Mouse (Mus musculus) neural tube, embryonic 15.5 days (tissue): Measurements from ENCODE around the gene Rab22a. TPM values are rescaled to one million over a fixed set of nuclear protein-coding genes. Genes with fewer than 3 reads are reported as not detected.
"Not testable (repeated sequence)": the region's sequence is repeated elsewhere in the genome, so short reads cannot be mapped to it uniquely, and the experiment has no call there.

Source experiments
- ATAC-seq: fragments of 200-750 bp; cut with Nextera tagmentation; 2 replicates; pipeline ENCODE4 v1.8.0; 2017; ENCODE audit warnings: mild to moderate bottlenecking, moderate TSS enrichment, moderate library complexity; ENCODE audit not compliant: low FRiP score
- H3K27ac ChIP-seq: fragments of 300-500 bp; sonication (generic); replicated peaks from 2 replicates; pipeline ENCODE4 v1.5.1; 2015; ENCODE audit warnings: mild to moderate bottlenecking, inconsistent platforms
- H3K27me3 ChIP-seq: fragments of 300-500 bp; sonication (generic); replicated peaks from 2 replicates; pipeline ENCODE4 v1.6.1; 2015; ENCODE audit warnings: inconsistent platforms
- H3K36me3 ChIP-seq: fragments of 300-500 bp; sonication (generic); 2 replicates; pipeline ENCODE4 v1.6.1; 2015; ENCODE audit warnings: inconsistent platforms
- H3K4me1 ChIP-seq: fragments of 300-500 bp; sonication (generic); 2 replicates; pipeline ENCODE4 v1.6.1; 2015; ENCODE audit warnings: inconsistent platforms
- H3K4me2 ChIP-seq: fragments of 300-500 bp; sonication (generic); 2 replicates; pipeline ENCODE4 v1.6.1; 2015; ENCODE audit warnings: inconsistent platforms, mild to moderate bottlenecking, moderate library complexity
- H3K4me3 ChIP-seq: fragments of 300-500 bp; sonication (generic); replicated peaks from 2 replicates; pipeline ENCODE4 v1.5.1; 2015; ENCODE audit warnings: mild to moderate bottlenecking, inconsistent platforms
- H3K9ac ChIP-seq: fragments of 300-500 bp; sonication (generic); replicated peaks from 2 replicates; pipeline ENCODE4 v1.6.1; 2015; ENCODE audit warnings: mild to moderate bottlenecking, inconsistent platforms
- H3K9me3 ChIP-seq: fragments of 300-500 bp; sonication (generic); replicated peaks from 2 replicates; pipeline ENCODE4 v1.6.1; 2016; ENCODE audit warnings: inconsistent platforms
- WGBS: fragments of 180-500 bp; shearing (Covaris S2); methylation state at CpG from one replicate; pipeline ENCODE4 v1.1.7; 2015; ENCODE audit warnings: mixed read lengths; 5-methylcytosine and 5-hydroxymethylcytosine counted together
- polyA plus RNA-seq: library from polyadenylated mRNA; unstranded; fragments of >200 nt; fragmentation: Nextera tagmentation; extraction: Ambion mirVana; gene quantifications from 2 replicates; pipeline ENCODE4 v1.2.1, GENCODE M21; 2015

Rab22a gene
- polyA plus RNA-seq, 1 experiment from 2014 or later = 30.9 TPM

DNA sequence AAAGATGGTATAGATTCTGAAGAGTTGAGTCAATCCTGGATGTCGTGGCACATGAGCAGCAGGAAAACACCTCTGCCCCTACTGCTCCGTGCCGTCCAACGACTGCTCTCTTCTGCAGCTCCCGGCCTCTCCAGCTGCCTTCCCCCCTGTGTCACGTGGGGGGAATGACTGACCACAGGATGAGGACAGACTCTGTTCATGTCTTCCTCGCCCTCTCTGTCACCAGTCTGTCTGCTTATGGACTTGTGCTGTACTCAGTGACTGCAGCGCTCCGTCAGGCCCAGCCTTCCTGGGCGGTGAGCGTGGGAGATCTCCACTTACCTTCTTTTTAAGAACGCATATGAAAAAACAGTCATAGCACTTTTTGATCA lies 43.3 kb downstream of the Rab22a start:
- Histone ChIP-seq H3K4me2 (no peak overlapping the region), H3K4me1 (peaks cover 35% of the 10 kb centered on the region), H3K9me3 (no peaks in the 10 kb centered on the region), H3K27me3 (no peaks in the 10 kb centered on the region), H3K36me3 (peaks cover 26% of the 10 kb centered on the region), H3K27ac (peak overlapping the region; percentile 60; the same call in 1 of the 2 replicates), H3K4me3 (no peak overlapping the region), H3K9ac (no peak overlapping the region)
- WGBS = 87% methylated on average over 12 of the region's 12 CpGs
- no peak for ATAC-seq

DNA sequence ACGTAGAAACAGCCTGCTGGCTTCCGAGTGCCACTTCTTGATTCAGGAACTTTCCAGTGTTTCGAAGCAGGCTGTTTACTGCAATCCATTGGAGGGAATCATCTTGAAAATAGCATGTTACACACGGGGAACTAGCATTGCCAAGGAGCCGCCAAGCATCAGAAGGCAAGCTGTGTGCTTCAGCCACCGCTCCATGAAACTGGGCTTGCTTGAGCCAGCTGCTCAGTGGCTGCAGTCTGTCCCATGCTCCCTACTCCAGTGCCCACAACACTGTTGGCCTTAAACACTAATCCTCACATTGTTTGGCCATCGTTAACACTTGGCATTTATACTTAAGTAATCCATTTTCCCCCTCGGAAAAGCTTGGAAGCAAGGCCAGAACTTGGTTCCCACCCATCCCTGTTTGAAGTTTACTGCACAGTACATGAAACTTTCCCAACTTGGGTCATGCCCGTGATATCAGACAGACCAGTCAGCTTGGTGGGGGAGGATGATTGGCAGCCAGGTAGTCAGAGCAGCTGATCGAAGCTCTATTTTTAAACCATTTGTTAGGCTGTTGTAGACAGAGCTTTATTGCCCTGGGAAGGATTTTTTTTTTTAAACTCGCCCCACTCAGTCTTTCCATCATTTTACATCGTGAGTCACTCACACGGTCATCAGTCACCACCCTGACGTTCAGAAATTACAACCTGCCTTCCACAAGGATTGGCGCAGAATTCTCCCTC lies 46.4 kb downstream of the Rab22a start:
- Histone ChIP-seq H3K4me1 (peaks cover 35% of the 10 kb centered on the region), H3K36me3 (peaks cover 7% of the 10 kb centered on the region), H3K27ac (0 out of 2 replicates have a peak overlapping the region, but pooled peaks have one; percentile 3), H3K27me3 (no peaks in the 10 kb centered on the region), H3K9ac (no peak overlapping the region), H3K4me2 (no peak overlapping the region), H3K9me3 (no peaks in the 10 kb centered on the region), H3K4me3 (no peak overlapping the region)
- 66% methylated on average over 15 of the region's 15 CpGs for WGBS
- ATAC-seq = 0 out of 2 replicates have a peak, but pooled peaks have one; percentile 29

DNA sequence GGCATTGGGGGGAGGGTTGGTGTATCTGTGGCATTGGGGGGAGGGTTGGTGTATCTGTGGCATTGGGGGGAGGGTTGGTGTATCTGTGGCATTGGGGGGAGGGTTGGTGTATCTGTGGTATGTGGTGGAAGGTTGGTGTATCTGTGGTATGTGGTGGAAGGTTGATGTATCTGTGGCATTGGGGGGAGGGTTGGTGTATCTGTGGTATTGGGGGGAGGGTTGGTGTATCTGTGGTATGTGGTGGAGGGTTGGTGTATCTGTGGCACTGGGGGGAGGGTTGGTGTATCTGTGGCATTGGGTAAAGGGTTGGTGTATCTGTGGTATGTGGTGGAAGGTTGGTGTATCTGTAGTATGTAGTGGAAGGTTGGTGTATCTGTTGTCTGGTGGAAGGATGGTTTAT lies 48.1 kb downstream of the Rab22a start:
- H3K27me3 ChIP-seq = not testable (repeated sequence)

DNA sequence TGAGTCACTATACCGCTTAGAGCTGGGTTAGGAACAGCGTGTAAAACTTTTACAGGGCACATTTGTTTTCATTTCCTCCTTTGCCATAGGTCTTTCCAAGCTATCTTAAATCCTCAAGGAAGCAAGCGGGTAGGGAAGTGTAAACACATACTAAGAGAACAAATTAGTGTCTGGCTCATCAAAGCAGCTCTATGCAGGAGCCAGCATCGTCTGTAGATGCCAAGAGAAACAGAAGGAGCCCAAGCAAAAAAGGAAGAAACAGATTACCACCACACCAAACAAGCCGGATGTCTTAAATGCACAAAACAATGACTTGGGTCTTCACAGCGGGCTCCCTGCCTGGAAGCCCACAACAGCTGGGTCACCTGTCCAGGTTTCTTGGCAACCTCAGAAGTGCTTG lies 50.6 kb downstream of the Rab22a start:
- Histone ChIP-seq H3K27ac (no peak overlapping the region), H3K4me3 (no peak overlapping the region), H3K27me3 (no peaks in the 10 kb centered on the region), H3K4me2 (no peak overlapping the region), H3K9ac (no peak overlapping the region), H3K4me1 (peaks cover 25% of the 10 kb centered on the region), H3K9me3 (no peaks in the 10 kb centered on the region), H3K36me3 (no peaks in the 10 kb centered on the region)
- no peak for ATAC-seq
- 82% methylated on average over 6 of the region's 6 CpGs for WGBS

More for the DNA sequence above, 48.1 kb downstream of the Rab22a start:
- not testable (repeated sequence) for H3K27ac ChIP-seq, ATAC-seq, H3K4me2 ChIP-seq, H3K36me3 ChIP-seq, H3K9me3 ChIP-seq, H3K9ac ChIP-seq, H3K4me3 ChIP-seq
- peaks cover 26% of the 10 kb centered on the region for H3K4me1 ChIP-seq

DNA sequence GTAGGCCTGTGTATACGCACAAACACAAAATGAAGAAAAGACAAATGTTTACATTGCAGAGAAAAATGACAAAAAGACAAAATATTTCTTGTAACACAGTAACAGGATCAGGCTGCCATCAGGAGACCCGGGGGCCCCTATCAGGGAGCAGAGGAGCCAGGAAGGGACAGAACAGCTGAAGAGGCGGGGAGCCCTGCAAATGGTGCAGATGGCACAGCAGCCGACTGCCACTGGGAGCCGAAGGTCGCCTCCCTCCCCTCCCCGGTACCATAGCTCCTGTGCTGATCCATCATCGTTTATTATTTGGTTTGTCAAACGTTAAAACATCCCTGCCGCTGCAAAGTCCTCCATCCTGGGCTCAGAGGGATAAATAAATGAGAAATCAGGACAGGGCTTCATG lies 53.1 kb downstream of the Rab22a start:
- H3K4me2 ChIP-seq = no peak overlapping the region
- H3K36me3 ChIP-seq = no peaks in the 10 kb centered on the region
- peaks cover 18% of the 10 kb centered on the region for H3K4me1 ChIP-seq
- no peak overlapping the region for H3K4me3 ChIP-seq
- no peak for ATAC-seq
- no peaks in the 10 kb centered on the region for H3K9me3 ChIP-seq
- no peaks in the 10 kb centered on the region for H3K27me3 ChIP-seq
- WGBS = 39% methylated on average over 10 of the region's 10 CpGs
- peak overlapping the region; percentile 37; the same call in 1 of the 2 replicates for H3K27ac ChIP-seq
- no peak overlapping the region for H3K9ac ChIP-seq

DNA sequence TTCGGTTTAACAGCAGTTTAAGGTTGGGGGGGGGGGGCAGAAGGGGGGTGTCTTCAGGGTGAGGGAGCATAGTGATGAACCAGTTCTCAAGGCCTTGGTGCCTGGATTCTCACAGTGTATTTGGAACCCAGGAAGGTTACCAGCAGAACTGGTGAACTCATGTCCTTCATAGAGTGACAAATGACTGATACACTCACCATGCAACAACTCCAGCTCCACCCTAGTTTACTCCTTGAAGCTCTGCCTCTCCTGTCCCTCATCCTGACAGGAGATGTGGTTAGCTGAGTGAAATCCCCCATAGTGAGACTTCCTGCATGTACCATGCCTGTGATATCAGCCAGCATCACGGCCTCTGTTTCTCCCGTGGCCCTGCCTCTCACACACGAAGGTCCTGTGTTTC lies 53.7 kb downstream of the Rab22a start:
- H3K9ac ChIP-seq = no peak overlapping the region
- H3K27ac ChIP-seq = no peak overlapping the region
- H3K4me2 ChIP-seq = no peak overlapping the region
- H3K9me3 ChIP-seq = no peaks in the 10 kb centered on the region
- no peaks in the 10 kb centered on the region for H3K36me3 ChIP-seq
- no peaks in the 10 kb centered on the region for H3K27me3 ChIP-seq
- no peak for ATAC-seq
- WGBS = 74% methylated on average over 4 of the region's 4 CpGs
- H3K4me3 ChIP-seq = no peak overlapping the region
- H3K4me1 ChIP-seq = peaks cover 18% of the 10 kb centered on the region

DNA sequence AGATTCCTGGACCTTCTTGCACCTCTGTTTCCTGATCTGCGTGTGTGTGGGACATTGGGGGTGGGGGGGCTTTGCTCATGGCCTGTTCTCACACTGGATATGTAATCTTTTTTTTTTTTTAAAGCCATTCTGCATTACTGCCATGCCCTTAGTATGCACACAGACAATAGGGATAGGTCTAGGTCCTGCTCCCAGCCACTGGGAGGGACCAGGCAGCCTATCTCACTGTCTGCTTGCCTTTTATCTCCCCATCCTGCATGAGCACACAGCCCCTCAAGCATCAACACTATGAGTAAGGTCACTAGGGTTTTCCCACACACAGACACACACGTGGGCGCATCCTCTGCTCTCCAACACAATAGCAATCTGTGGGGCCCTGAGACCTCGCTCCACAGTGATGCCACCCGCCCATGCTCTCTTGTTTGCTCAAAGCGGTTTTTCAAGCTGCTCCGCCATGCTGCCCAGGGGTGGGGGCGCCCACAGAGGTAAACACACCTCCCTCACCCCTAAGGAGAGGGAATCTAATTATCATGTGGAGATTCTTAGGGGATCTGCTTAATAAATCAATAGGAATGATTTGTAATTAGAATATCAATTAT lies 55.2 kb downstream of the Rab22a start:
- peak; percentile 43; the same call in 1 of the 2 replicates for ATAC-seq
- Histone ChIP-seq H3K4me3 (no peak overlapping the region), H3K36me3 (no peaks in the 10 kb centered on the region), H3K4me2 (no peak overlapping the region), H3K4me1 (peaks cover 18% of the 10 kb centered on the region), H3K27me3 (no peaks in the 10 kb centered on the region), H3K9me3 (no peaks in the 10 kb centered on the region), H3K9ac (no peak overlapping the region), H3K27ac (no peak overlapping the region)
- WGBS = 36% methylated on average over 8 of the region's 8 CpGs

DNA sequence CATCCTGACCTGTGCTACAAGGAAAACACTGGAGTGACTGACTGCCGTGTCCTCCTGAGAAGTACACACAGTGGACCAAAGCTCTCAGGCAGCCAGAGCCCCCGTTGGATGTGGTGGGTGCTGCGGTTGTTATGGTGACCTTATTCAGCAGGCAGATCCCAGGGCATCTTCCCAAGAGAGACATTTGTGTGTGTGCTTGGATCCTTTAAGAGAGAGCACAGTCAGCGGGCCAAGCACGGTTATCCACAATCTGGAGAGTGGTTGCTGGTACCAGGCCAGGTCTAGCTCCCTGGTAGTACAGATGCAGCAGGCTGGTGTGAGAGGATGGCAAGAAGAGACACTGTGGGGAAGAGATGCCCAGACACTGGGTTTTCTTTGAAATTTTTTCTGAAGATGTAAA lies 57.4 kb downstream of the Rab22a start:
- Histone ChIP-seq H3K27me3 (no peaks in the 10 kb centered on the region), H3K36me3 (no peaks in the 10 kb centered on the region), H3K27ac (no peak overlapping the region), H3K4me1 (peaks cover 18% of the 10 kb centered on the region), H3K9ac (no peak overlapping the region), H3K4me2 (no peak overlapping the region), H3K4me3 (no peak overlapping the region), H3K9me3 (no peaks in the 10 kb centered on the region)
- 78% methylated on average over 5 of the region's 5 CpGs for WGBS
- no peak for ATAC-seq

DNA sequence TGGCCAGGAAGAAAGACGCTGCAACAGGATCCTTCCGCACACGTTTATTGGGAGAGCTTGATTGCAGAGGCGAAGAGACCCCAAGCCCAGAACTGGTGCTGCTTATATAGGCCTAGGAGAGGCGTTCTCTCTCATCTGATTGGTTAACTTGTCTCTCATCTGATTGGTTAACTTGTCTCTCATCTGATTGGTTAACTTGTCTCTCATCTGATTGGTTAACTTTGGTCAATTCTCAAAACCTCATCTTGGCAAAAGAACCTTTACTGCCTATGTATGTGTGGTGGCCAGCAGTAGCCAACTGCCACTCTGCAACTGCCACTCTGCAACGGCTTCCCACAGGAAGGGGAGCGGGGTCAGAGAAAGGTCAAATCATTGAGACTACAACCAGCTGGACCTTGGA lies 59.6 kb downstream of the Rab22a start, which contains the start of gene 1700010B08Rik:
TSS of gene 1700010B08Rik (plus strand) at position 301 of the 400 bp plus-strand sequence.
- H3K9ac ChIP-seq, ATAC-seq, H3K36me3 ChIP-seq, H3K27ac ChIP-seq, H3K4me2 ChIP-seq, H3K4me3 ChIP-seq, H3K27me3 ChIP-seq, H3K9me3 ChIP-seq: not testable (repeated sequence)
- peaks cover 12% of the 10 kb centered on the region for H3K4me1 ChIP-seq
- 86% methylated on average over 6 of the region's 7 CpGs for WGBS

DNA sequence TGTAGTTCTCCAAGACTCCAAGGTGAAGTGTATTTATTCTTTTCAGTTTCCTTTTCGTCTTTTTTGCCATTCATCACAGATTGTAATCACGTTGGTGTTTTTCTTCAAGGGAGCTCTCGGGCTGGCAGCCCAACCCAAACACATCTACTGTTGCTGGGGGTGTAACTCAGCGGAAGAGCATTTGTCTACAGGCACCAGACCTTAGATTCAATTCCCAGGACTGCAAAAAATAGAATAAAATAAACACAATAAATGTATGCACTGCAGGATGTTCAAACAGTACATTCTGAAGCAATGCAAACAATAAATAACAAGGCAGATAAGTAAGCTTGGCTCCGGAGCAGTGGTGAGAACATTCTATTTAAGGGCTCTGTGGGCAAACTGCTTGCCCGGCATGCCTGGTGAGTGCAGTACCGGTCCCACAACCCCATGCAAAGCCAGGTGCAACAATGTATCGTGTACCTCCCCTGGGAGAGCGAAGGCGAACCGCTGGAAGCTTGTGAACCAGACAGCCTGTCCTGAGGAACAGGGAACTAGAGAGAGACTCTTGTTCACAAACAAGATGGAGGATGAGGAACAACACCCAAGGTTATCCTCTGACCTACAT lies 62.8 kb downstream of the Rab22a start:
- no peaks in the 10 kb centered on the region for H3K36me3 ChIP-seq
- ATAC-seq = no peak
- no peaks in the 10 kb centered on the region; the same call in 1 of the 2 replicates for H3K4me1 ChIP-seq
- no peak overlapping the region for H3K4me2 ChIP-seq
- H3K27me3 ChIP-seq = no peaks in the 10 kb centered on the region
- 65% methylated on average over 11 of the region's 11 CpGs for WGBS
- no peak overlapping the region for H3K27ac ChIP-seq
- no peaks in the 10 kb centered on the region for H3K9me3 ChIP-seq
- no peak overlapping the region for H3K4me3 ChIP-seq
- H3K9ac ChIP-seq = no peak overlapping the region

DNA sequence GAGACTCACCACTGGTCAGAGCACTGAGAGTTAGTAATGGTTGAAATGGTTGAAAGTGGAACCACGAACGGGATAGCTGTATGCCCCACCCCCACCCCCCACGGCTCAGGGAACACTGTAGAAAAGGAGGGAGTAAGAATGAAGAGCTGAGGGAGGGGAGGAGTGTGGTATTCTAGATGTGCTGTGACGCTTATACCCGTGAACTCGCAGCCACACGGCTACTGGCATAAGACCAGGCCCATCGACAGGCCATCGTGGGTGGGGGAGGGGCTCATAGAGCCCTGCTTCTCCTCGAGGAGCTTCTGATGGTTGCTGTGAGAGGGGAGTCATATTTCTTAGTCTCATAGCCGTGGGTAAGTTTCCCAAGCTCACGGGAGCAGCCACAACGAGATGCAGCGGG lies 64.8 kb downstream of the Rab22a start:
- H3K4me1 ChIP-seq = no peaks in the 10 kb centered on the region; the same call in 1 of the 2 replicates
- WGBS = 11% methylated on average over 14 of the region's 14 CpGs
- no peak overlapping the region for H3K9ac ChIP-seq
- no peak for ATAC-seq
- no peaks in the 10 kb centered on the region for H3K27me3 ChIP-seq
- H3K36me3 ChIP-seq = no peaks in the 10 kb centered on the region
- H3K9me3 ChIP-seq = no peaks in the 10 kb centered on the region
- no peak overlapping the region for H3K4me2 ChIP-seq
- no peak overlapping the region for H3K27ac ChIP-seq
- H3K4me3 ChIP-seq = no peak overlapping the region
